Mouse (Mus musculus) granulocyte monocyte progenitor cell, adult 5-6 weeks (primary cell): ENCODE measurements at regions not wholly inside any gene's neighbourhood (a gene's known extent, or its start where the extent isn't known, plus 50 kb on each side); places are given as distances from the start of the nearest gene placed in this dataset.
"Not testable (repeated sequence)": the region's sequence is repeated elsewhere in the genome, so short reads cannot be mapped to it uniquely, and the experiment has no call there.

Source experiments
- ATAC-seq: replicated peaks from 2 replicates; pipeline ENCODE4 v1.8.0; 2016; ENCODE audit warnings: mild to moderate bottlenecking, moderate TSS enrichment, inconsistent platforms; ENCODE audit not compliant: poor library complexity, severe bottlenecking

DNA sequence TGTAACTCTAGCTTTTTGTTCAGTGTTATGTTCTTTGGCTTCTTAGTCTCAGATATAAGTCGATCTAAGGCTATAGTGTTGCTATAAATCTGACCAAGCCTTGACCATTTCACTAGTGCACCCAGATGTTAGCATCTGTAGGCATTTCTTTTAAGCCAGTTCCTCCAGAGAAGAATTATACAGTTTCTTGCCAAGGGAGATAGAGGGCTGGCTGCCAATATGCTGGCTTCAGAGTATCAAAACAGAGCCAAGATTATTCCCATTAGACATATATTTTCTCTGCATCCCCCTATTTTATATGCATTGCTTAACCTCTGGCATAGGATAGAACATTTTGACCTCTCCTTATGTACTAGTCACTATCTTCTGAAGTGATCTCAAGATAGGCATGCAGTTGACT, 487.5 kb downstream of the Synb start:
- ATAC-seq, result no peak

DNA sequence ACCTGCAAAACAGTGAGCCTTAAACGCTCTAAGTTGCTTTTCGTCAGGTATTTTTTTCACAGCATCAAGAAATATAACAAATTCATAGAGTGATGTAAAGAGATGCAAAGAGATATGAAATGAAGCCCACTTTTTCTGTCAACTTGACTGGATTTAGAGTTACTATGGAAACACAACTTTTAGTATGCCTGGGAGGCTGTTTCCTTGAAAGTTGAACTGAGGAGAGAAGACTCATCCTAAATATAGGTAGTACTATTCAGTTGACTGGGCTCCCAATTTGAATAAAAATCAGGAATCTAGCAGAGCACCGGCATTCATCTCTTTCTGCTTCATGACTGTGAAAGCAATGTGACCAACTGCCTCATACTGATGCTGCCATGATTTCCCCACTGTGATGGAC, 509.7 kb downstream of the Synb start:
- no peak for ATAC-seq

DNA sequence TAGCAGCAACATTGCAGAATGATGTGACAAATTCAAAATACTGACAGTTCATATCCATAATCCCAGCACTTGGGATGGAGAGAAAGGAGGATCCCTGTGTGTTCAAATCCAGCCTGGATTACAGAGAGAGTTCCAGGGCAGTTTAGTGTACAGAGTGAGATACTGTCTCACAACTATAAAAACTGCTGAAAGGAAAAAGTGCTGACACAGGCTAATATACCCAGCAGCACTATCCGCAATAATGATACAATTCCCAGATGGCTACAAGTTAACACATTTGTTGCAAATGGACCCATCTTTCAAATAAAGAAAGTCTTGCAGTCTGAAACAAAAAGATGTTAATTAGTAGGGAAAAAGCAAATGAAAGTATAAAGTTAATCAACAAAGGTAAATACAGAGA, 510.9 kb downstream of the Synb start:
- ATAC-seq, result no peak

- no peak for ATAC-seq
Measured at GRCm38 (mm10) chr14:68770411-68770810, 523.7 kb downstream of the Synb start.

DNA sequence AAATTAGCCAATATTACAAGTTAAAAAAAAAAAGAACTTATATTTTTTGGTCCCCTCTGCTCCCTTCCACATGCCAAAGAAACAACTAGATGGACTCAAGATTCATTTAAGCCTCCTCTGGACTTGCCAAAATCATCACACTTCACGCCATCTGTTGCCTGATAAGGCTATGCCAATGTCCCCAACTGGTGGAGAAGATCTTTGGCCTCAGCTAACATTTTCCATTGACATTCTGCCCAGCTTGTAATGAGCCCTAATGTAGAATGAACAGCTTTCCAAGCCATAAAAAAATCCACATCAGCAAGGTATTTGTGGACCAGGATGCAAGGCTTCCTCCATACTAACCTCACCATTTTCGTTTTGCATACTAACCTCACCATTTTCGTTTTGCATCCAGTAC, 531.2 kb downstream of the Synb start:
- no peak for ATAC-seq

GRCm38 (mm10) chr14:68744661-68745060, 549.4 kb downstream of the Synb start:
- no peak for ATAC-seq

DNA sequence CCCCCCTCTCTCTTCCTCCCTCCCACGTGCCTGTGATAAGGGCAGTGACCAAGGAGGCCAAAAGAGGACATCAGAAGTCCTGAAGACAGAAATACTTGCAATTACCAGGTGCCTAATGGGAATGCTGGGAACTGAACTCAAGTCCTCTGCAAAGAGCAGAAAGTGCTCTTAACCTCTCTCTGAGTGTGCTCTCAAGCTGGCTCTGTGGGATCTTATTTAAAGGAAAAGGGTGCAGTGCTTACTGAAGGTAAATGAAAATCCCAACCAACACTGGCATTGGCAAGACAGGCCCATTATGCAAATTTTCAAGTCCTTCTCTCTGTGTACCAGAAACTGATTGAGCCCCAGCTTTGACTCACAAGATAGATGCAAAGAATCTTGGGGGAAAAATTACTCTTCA, 555.6 kb downstream of the Synb start:
- ATAC-seq, result no peak

- not testable (repeated sequence) for ATAC-seq
Measured at GRCm38 (mm10) chr14:68735756-68736155, 558.3 kb downstream of the Synb start.

DNA sequence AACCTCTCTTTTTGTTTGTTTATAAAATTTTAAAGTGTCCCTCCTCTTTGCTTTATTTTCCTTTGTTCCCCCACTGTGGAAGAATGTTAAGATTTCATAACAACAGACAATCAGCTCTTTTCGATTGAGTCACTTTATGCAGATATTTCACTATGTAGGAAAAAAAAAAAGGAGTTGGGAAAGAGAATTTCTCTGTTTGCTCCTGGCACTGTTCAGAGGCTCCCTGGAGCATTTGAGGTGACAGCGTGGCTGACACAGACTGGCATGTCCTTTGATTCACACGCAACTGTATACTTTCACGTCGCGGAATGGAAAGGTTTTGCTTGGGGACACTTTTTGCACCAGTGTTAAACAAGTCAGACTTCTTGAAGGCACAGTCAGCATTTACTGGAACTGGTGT, 572.9 kb downstream of the Synb start:
- ATAC-seq, result no peak

GRCm38 (mm10) chr14:68719429-68720160, 574.5 kb downstream of the Synb start:
- ATAC-seq, result no peak

DNA sequence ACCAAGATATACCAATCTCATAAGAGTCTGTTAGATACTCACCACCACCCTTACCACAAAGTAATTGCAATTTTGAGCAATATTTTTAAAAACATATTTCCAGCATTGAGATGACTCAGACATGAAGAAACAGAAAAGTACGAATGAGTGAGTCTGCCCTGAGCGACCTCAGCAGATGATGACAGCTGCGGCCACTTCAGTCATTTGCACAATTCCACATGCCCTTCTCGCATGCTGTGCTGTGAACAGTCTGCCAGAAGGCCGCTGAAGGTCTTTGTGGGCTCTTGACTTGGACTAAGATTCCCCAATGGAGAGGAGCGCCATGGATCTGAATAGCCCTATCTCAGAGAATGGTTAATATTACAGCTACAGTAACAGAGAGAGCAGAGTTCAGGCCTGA, 575.3 kb downstream of the Synb start:
- ATAC-seq, result no peak
